Mouse (Mus musculus) cerebellum, adult 2 months (tissue): ENCODE measurements around the gene Ttll13.

ENCODE experiments used
- CTCF ChIP-seq: fragments of 200-500 bp; IDR thresholded peaks from 2 replicates; pipeline ENCODE4 v1.5.1; 2011; ENCODE audit warnings: low read depth, mild to moderate bottlenecking, control low read depth, low read length, moderate library complexity, borderline replicate concordance; ENCODE audit not compliant: insufficient read depth
- POLR2A ChIP-seq: fragments of 200-500 bp; IDR thresholded peaks from 2 replicates; pipeline ENCODE4 v1.6.1; 2011; ENCODE audit warnings: low read length, control low read depth, borderline replicate concordance; ENCODE audit not compliant: insufficient read depth

GRCm38 (mm10) chr7:80307766-80308165 is 61.6 kb downstream of the Ttll13 start:
- TF ChIP-seq POLR2A (no peak), CTCF (no peak)
